Mouse (Mus musculus) gonadal fat pad, adult 2 months (tissue): Measurements from ENCODE around the gene Olfr1176. TPM values are rescaled to one million over a fixed set of nuclear protein-coding genes. Genes with fewer than 3 reads are reported as not detected.

Source experiments
- DNase-seq: peaks from one replicate; pipeline ENCODE4 v3.0.0-alpha.2; 2012; ENCODE audit warnings: low read depth
- polyA plus RNA-seq: library from polyadenylated mRNA; depleted of rRNA; stranded (reverse); fragments of >200 nt; gene quantifications from 2 replicates; pipeline ENCODE4 v1.2.3, GENCODE M21; 2012; rRNA removed

Gene Olfr1176
- polyA plus RNA-seq = not detected in 2 replicates

DNA sequence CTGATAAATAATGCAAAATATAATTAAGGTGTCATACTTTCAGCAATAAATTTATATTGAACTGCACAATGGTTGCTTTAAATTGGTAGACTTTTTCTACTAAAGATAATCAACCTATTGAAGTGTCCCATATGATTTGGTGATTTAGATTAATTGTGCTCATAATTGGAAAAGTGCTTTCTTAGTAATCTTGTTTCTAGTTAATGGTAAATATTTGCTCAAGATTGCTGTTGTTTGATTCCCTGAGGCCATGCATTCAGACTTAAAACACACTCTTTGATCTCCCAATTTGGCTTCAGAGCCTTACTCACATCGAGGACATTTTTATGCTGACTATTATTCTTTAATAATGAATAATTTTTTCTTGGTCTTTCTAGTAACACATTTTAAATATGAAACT is at the start of gene Olfr1176:
Olfr1176 (plus strand) TSS at position 301 of the 400 bp plus-strand sequence.
- DNase-seq = no peak

GRCm38 (mm10) chr2:88315035-88315434 is 21.5 kb upstream of the Olfr1176 start, which contains the start of gene Olfr1174-ps:
Gene Olfr1174-ps (minus strand): TSS chr2:88315135.
- no peak for DNase-seq

- no peak for DNase-seq
Observed at GRCm38 (mm10) chr2:88327115-88327514, 9.4 kb upstream of the Olfr1176 start, which contains the start of gene Olfr1175-ps. Gene Olfr1175-ps (minus strand): TSS chr2:88327215.

GRCm38 (mm10) chr2:88346392-88346791 is 9.9 kb downstream of the Olfr1176 start, which contains the start of gene Olfr1177-ps:
Gene Olfr1177-ps (minus strand): TSS chr2:88346492.
- DNase-seq = no peak

DNA sequence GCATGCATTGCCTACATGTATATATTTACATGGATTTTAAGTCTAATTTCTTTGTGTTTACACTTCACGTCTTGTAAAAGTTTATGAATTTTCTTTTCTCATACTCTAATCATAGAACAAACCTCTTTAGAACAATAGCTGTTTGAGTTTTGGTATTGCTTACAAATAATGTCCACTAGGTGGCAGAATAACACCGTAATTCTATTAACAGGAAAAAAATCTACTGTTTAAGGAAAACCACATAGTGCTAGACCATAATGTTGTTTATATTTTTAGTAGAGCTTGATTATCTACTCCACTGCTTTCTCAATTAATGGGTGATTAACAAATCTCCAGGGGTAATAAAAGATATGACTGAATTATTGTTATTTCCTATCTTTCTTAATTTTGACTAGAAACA is 19.8 kb downstream of the Olfr1176 start:
- no peak for DNase-seq

- DNase-seq = no peak
Observed at GRCm38 (mm10) chr2:88386762-88387161, 50.2 kb downstream of the Olfr1176 start, which contains the start of gene Olfr1178. Gene Olfr1178 (plus strand): TSS chr2:88387062.

Other genes starting within 250 kb of the Olfr1176 start
- not detected in 2 replicates for gene Olfr1164, start 242.8 kb upstream of the Olfr1176 start, polyA plus RNA-seq
- gene Olfr1166, start 208.4 kb upstream of the Olfr1176 start, polyA plus RNA-seq = not detected in 2 replicates
- gene Olfr1167, start 181.5 kb upstream of the Olfr1176 start, polyA plus RNA-seq = not detected in 2 replicates
- gene Olfr1168, start 154.8 kb upstream of the Olfr1176 start, polyA plus RNA-seq = not detected in 2 replicates
- not detected in 2 replicates for gene Olfr1170, start 108.4 kb upstream of the Olfr1176 start, polyA plus RNA-seq
- not detected in 2 replicates for gene Olfr1173, start 56.8 kb upstream of the Olfr1176 start, polyA plus RNA-seq
- gene Olfr1174-ps, start 21.6 kb upstream of the Olfr1176 start, polyA plus RNA-seq = not detected in 2 replicates
- not detected in 2 replicates for gene Olfr1175-ps, start 9.5 kb upstream of the Olfr1176 start, polyA plus RNA-seq
- not detected in 2 replicates for gene Olfr1177-ps, start 9.8 kb downstream of the Olfr1176 start, polyA plus RNA-seq
- not detected in 2 replicates for gene Olfr1178, start 50.3 kb downstream of the Olfr1176 start, polyA plus RNA-seq
- not detected in 2 replicates for gene Olfr1179, start 69.7 kb downstream of the Olfr1176 start, polyA plus RNA-seq
- not detected in 2 replicates for gene Olfr1180, start 82.4 kb downstream of the Olfr1176 start, polyA plus RNA-seq
- gene Olfr1181, start 89.5 kb downstream of the Olfr1176 start, polyA plus RNA-seq = not detected in 2 replicates
- gene Gm13757, start 112.4 kb downstream of the Olfr1176 start, polyA plus RNA-seq = not detected in 2 replicates
- not detected in 2 replicates for gene Olfr1183, start 118.1 kb downstream of the Olfr1176 start, polyA plus RNA-seq
- gene Olfr1184, start 146.9 kb downstream of the Olfr1176 start, polyA plus RNA-seq = not detected in 2 replicates
- gene Olfr1185-ps1, start 156.6 kb downstream of the Olfr1176 start, polyA plus RNA-seq = not detected in 2 replicates
- not detected in 2 replicates for gene Olfr1186, start 181.8 kb downstream of the Olfr1176 start, polyA plus RNA-seq
- gene Olfr1188, start 220.2 kb downstream of the Olfr1176 start, polyA plus RNA-seq = not detected in 2 replicates
- gene Olfr1189, start 249.7 kb downstream of the Olfr1176 start, polyA plus RNA-seq = not detected in 2 replicates